Mouse (Mus musculus): ENCODE measurements at regions not wholly inside any gene's neighbourhood (a gene's known extent, or its start where the extent isn't known, plus 50 kb on each side); places are given as distances from the start of the nearest gene placed in this dataset.

DNA sequence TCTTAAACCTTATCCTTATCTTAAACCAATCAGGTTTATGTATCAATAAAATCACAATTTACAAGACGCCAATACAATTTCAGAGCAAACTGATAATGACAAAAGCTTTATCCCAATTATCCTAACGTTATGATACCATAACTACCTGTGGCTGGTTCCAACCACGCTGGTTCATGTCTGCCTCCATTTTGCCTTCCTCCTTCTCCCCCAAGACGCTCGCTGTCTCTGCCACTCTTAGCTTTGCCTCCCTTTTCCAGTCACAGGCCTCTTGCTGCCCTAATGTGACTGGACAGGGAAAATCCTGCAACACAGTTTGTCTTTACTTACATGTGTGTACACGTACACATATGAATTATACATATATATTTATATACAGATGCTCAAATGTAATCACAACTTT, 101.3 kb upstream of the Cpm start:
- no peak for DNase-seq (ENCODE audit: low spot score in 2 of 2)

DNA sequence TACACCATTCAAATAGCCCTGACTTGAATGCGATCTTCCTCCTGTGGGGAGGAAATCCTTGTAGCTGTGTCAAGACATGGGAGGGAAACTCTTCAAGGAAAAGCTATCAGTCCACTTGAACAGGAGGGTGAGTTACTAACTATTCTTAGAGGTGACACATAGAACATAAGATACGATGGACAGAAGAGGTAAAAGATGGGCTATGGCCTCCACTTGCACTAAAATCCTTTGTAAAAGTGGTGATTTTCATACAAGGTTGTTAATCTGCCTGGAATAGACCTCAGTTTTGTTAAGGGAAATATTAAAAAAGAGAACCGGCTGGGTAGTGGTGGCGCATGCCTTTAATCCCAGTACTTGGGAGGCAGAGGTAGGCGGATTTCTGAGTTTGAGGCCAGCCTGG, 102.1 kb upstream of the Cpm start:
- DNase-seq (ENCODE audit: low spot score in 2 of 2), result no peak

DNA sequence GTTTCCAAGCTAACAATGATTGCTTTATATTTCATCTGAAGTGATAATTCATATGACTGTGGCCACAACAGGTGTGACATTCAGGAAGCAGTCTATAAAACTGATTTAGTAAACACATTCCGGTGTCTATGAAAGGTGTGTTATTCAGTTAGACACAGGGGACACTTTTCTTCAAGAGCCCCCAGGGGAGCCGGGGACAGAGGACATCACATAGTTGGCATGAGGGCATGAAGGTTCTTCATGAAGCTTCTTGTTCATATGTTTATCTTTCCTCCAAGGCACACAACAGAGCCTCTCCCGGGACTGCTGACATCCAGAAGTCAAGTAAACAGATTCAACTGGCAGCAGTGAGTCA, 102.5 kb upstream of the Cpm start:
- no peak for DNase-seq (ENCODE audit: low spot score in 2 of 2)

DNA sequence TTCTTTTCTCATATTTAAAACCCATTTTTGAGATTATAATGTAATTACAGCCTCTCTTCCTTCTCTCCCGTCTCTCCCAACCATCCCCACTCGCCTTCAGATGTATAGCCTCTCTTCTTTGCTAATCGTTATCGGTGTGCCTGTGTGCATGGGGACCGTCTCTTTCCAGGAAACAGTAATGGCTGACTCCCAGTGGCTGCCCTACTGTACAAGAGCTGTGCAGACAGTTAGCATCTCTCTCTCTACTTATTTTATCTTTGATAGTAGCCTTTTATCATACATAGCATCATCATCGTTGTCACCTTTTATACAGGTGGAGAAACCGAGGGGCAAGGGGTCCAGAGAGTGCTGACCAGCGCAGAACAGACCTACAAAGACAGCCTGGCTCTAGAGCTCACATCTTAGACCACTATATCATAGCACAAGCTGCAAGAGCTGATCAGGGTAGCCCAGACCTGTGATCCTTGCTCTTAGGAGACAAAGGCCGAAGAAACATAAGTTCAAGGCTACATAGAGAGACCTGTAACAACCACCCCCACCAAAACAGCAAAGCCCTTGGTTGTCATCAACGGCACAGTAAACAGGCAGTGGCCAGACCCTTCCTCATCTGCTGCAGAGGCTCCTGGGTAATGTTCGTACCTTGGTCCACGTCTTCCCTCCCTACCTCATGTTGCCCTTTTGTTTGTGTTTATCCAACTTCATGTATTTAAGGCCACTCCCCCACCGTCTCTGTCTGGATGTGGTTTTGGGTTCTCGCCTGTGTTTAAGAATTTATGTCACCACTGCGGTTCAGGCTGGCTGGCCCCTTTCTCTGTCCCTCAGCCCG, 103.1 kb upstream of the Cpm start:
- DNase-seq (ENCODE audit: low spot score in 2 of 2), result no peak

DNA sequence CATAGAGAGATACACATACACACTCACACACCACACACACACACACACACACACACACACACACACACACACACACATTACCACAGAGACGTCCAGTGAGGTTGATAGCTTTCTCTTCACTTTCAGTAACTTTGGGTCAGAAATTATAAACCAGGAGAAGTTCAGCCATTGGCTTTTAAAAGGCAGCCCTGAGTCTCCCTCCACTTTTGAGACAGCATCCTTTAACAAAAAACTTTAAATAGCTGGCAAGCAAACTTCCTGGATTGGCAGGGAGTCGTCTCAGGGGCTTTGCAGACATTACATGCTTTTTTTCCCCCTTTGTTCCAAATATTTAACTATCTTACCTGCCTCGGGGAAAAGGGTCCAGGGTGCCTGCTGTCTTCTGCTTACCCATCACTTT, 103.7 kb upstream of the Cpm start:
- DNase-seq (ENCODE audit: low spot score in 2 of 2), result no peak

DNA sequence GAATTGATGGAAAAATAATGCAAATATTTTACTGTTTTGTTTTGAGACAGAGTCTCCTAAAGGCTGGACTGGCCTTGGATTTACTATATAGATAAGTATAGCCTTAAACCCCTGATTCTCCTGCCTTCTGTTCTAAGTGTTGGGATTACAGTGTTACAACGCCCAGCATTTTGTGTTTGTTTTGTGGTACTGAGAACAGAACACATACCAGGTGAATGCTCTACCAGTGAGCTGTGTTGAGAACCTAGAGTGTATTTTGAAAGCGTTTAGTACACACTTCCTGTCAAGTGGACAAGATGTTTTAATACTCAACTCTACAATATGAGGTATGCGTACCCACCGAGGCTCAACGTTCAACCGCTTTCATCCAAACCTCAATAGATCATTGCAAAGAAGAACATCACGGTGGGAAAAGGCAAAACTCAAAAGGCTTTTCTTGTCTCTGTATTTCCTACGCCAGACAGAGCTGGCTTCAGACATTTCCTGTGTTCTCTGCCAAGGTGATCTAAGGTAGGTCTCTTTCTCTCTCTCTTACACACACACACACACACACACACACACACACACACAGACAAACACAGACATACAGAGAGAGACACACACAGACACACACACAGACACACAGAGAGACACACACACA, 104.3 kb upstream of the Cpm start:
- no peak for DNase-seq (ENCODE audit: low spot score in 2 of 2)

DNA sequence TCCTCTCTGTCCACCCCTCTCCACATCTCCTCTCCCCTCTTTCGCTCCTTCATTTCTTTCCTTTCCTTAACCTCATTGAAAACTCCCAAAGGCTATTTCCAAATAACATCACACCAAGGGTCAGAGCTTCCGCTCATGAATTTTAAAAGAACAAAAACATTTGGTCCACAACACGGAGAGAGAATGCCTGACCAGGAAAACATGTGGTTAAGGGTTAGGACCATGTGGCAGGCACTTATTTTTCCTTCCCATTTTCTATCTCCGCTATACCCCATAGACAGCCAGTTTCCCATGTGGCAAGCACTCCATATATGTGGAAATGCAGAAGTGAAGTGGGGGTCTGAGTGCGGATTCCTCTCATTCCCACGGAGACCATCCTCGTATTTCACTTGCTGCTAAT, 105.2 kb upstream of the Cpm start:
- DNase-seq (ENCODE audit: low spot score in 2 of 2), result no peak

DNA sequence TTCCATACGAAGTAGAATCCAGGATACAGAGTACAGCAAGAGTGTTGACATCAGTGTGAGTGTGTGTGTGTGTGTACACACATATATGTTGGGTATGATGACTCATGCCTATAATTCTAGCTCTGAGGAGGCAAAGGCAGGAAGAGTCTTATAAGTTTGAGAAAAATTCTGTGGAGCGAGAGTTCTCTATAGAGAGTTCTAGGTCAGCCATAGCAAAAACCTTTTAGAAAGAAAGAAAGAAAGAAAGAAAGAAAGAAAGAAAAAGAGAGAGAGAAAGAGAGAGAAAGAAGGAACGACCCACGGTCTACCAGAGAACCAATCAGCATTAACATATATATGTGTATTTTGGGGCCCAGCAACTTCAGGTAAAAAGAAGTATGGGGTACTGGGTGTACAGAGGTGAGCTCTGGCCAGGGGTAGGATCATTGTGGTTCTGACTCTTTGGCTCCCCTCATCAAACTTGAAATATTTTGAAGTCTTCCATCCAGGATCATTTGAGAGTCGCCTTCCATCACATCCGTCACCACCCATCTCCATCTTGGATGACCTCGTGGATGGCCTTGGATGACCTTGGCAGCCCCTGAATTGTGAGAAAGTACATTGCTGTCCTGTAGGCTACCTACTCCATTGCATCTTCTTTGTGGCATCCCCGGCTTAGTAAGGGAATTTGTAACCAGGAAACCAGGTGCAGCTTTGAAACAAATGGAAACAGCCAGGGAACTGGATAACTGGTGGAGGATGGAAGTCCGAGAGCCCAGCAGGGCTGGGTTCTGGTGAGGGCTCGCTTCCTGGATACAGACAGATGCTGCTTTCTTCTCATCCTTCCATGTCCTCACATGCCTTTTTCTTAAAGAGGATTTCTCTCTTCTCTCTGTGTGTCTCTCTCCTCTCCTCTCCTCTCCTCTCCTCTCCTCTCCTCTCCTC, 106.1 kb upstream of the Cpm start:
- no peak for DNase-seq (ENCODE audit: low spot score in 2 of 2)

DNA sequence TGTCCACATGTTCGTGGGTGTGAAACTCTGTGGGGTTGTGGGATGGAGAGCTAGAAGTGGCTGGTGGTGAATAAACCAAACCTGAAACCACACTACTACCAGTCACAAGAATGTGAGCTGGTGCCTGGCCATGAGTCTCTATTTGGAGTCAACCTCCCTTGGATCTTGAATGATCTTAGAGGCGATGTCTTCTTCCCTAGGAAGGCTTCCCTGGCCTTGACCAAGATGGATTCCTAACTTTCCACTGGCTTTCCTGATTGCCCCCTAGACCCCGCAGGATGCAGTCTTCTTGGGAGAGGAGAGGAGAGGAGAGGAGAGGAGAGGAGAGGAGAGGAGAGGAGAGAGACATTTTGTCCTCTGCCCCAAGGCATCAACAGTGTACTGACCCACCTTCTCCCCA, 106.9 kb upstream of the Cpm start:
- no peak for DNase-seq (ENCODE audit: low spot score in 2 of 2)

DNA sequence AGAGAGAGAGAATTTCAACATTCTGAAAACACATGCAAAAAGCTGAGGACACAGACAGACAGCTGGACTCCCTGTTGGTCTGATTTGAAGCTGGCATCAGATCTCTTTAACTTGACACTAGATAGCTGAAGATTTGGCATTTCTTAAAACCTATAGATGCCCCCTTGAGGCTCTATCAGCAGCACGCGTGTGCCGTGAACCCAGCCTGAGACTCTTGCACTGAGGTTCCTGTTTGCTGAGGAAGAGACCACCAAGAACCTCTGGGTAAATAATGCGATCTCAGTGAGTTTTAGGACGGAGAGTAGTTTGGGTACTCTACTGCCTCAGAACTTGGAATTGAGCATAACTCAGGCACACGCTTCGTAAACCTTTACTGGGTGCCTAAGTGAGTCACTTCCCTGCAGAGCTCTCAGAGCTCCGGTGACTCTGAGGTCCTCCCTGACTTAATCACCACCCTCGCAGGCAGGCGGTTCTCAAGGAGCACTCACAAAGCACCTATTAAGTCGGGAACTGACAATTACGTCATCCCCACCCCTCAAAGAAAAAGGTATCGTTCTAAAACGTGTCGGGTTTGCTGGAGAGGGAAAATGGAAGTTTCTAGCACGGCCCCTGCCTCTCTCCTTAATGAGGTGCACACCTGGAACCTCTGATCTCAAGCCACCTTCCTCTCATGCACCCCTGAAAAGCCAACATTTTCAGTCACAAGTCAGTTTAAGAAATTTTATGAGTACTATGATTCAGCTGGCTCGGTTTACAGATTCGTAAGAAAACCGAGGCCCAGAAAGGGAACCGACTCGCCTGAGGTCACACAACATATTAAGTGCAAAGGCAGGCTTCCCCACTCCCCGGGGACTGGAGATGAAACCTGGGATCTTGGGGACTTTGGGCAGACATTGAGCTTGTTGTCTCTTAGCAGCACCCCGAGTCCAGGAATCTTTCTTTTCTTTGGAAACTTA, 107.7 kb upstream of the Cpm start:
- no peak for DNase-seq (ENCODE audit: low spot score in 2 of 2)

DNA sequence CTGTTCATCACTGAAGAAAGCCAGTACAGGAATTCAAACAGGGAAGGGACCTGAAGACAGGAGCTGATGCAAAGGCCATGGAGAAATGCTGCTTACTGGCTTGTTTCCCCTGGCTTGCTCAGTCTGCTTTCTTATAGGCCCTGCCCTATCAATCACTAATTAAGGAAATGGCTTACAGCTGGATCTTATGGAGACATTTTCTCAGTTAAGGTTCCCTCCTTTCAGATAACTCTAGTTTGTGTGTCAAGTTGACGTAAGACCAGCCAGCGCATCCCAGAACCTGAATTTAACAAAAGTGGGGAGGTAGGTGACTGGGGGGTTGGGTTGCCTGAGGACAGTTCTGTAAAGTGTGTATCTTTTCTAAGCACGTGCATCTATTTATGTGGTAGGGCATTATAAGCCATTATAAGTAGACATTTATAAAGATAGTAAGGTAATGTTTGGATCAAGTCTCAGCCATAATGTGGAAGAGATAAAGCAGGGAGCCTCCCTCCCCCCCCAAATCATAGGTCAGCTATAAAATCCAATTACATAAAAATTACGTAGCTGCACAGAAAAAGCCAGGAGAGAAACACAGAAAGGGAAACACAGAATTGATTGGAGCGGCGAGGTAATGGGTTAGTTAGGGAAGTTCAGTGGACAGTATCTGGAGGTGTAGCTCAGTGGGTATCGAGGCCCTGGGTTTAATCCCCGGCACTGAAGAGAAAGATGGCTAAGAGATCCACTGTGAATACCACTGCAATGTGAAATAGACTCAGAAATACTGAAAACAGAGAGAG, 108.6 kb upstream of the Cpm start:
- DNase-seq (ENCODE audit: low spot score in 2 of 2), result no peak

DNA sequence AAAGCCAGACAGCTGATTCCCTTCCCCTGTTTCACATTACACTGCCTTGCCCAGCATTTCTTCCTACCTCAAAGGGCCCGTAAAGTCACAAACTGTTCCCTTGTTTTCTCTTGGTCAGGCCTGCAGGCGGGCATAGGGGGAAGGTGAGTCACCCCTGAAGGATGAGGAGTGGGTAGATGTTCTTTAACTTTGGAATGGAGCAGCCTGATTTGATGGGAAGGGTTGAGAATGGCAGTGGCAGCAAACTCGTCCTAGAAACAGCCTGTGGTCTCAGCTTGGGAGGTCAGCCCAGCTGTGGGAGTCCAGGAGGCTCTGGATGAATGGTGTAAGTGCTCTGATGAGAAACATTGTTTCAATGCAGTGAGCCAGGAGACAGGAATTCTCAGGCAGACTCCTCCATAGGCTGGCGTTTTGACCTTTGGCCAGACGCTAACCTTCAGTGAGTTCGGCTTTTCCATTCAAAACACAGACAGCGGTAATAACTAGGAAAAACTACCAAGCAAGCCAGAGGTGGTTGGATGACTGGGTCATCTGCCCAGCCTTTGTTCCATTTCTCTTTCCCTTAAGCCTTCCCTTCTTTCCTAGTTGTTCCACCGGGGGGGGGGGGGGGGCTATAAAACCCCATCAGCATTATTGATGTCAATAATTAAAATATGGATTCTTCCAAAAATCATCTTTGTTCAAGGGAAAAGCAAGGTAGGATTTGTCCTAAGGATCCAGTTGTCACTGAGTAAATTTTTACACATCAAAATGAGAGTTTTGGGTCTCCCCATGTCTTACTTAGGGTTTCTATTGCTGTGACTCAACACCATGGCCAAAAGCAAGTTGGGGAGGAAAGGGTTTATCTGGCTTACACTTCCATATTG, 109.4 kb upstream of the Cpm start:
- DNase-seq (ENCODE audit: low spot score in 2 of 2), result no peak

DNA sequence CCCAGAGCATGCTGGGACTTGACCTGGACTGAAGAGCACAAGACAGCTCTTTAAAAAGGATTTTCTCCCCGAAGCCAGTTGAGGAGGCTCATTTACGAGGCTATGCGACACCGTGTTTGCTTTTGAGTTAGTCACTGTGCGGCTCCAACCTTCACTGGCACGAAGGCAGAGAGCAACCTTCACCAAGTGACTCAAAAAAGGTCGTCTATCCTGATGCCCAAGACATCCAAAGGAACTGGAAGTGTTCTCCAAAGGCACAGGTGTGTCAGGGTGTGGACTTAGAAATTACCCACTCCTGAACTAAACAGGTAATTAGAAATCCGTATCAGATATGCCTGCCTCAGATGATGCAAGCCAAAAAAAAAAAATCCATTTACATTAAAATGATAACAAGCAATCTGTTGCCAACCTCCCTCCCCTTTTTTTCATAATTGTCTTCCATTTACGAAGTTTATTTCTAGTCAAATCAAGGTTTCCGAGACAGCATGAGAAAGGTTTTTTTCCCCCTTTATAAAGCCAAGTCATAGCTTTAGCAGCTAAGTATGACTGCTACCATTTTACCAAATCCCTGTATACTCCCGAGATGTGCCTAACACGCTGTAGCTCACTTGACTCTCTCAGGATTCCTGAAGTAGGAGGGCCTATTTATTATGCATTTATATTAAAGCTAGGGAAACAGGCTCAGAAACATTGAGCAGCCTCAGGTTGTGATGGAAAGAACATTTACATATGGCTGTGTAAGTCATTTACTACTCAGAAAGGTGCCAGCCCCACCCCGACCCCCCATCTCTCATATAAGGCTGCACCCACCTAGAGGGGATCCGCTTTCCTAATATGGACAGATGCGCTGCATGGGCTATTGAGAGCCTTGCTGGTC, 110.3 kb upstream of the Cpm start:
- DNase-seq (ENCODE audit: low spot score in 2 of 2), result no peak

DNA sequence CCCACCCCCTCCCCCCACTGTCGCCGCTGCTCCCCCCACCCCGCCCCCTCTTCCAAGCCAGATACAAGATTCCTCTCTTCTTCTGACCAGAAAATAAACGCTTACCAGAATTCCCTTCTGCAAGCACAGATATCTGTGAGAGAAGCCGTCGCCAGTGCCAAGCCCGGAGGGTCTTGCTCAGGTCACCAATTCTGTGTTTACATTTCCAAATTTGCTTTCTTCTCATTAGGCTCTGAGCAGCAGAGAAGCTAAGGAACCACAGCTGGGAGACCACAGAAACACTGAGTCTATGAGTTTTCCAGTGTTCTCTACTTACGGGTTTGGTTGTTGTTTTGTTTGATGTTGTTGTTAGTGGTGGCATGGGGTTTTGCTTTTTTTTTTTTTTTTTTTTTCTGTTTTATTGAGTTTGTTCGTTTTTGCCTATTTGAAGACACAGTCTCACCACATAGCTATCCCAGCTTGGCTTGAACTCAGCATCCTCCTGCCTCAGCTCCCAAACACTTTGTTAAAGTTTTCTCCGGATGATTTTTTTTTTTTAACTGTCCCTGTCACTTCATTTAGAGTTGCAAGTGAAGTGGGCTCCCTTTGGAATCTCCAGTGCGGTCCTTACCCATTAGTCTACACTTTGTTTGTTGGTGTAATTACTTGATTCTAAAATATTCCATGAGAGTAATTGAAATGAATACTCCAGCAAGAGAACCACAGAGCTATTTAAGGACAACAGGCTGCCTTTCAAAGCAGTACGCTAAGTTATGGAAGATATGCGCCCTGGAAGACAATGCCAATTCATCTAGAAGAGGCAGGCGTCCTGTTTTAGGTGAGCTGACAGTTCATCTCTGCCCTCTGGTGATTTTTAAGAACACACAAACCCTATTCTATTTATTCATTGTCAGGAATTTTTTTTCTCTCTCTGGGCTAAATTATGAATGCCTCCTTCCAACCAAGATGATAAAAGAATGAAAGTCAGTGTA, 111.2 kb upstream of the Cpm start:
- no peak for DNase-seq (ENCODE audit: low spot score in 2 of 2)

DNA sequence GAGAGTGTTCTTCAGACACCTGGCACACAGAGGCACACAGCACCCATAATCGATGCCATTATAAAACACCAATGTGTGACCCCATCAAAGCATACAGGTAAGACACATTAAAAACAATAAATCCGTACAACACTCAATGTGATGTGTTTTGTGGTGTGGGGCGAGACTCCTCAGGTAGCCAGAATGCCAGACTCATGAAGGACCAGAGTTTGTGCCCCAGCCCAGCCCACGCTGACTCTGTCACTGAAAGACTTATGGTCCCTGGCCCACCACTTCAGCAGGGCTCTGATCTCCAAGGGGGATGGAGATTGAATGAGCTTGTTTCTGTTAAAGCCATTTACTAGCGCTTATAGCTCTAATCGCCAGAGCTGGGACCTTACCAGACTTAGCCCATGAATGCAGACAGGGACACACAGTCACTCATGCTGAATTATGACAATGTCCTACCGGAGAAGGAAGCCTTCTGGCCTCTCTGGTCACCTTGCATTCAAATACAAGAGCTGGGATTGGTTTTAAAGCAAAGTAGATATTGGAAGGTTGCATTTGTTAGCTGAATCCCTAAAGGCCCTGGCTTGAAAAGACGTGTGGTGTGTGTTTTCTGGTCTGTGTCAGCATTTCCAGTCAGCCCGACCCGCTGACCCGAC, 112.1 kb upstream of the Cpm start:
- no peak for DNase-seq (ENCODE audit: low spot score in 2 of 2)

DNA sequence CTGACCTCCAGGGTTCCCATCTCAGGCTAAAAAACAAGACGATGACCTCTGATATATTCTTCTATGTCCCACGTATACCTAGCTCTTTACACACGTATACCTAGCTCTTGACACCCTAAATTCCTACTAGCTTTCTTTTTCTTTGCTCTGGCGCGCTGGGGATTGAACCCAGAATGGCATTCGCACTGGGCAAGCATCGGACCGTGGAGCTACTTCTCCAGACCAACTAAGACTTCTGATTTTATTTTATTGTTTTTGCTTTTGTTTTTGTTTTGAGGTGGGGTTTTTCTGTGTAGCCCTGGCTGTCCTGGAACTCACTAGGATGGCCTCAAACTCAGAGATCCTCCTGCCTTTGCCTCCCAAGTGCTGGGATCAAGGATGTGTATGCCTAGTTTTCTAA, 112.8 kb upstream of the Cpm start:
- DNase-seq (ENCODE audit: low spot score in 2 of 2), result no peak

Measured in right cerebral cortex, postnatal 36 days (tissue).